Mouse (Mus musculus) kidney, adult 2 months (tissue): Measurements from ENCODE around the gene Nipal4.

Experiments
- CTCF ChIP-seq: fragments of 200-500 bp; conservative IDR thresholded peaks from 2 replicates; pipeline ENCODE4 v1.5.1; 2011; ENCODE audit warnings: low read depth, mild to moderate bottlenecking, control low read depth, low read length, moderate library complexity, mixed read lengths; ENCODE audit not compliant: insufficient read depth, insufficient read length
- POLR2A ChIP-seq: fragments of 200-500 bp; IDR thresholded peaks from one replicate; pipeline ENCODE4 v1.6.1; 2011; ENCODE audit warnings: low read depth, low read length, control low read depth

DNA sequence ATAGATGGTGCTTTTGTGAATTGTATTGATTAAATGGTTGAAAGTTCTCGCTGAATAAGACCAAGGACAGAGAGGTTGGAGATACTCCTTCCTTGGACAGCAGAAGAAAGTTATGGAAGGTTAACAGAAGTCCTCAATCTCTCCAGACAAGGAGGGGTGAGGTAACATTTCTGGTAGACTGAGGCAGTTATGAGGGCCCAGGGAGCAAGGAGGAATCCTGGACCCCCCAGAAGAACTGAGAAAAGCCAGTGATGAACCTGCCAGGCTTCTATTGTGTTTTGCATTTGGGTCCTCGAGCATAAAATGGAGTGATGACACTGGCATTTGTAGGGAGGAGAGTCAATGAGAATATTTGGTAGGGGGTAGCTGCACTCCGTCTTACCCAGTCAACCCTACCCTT lies 18.6 kb upstream of the Nipal4 start:
- TF ChIP-seq CTCF: no peak
- TF ChIP-seq POLR2A: no peak
